Mouse (Mus musculus): ENCODE measurements around the gene Ifitm10.

DNA sequence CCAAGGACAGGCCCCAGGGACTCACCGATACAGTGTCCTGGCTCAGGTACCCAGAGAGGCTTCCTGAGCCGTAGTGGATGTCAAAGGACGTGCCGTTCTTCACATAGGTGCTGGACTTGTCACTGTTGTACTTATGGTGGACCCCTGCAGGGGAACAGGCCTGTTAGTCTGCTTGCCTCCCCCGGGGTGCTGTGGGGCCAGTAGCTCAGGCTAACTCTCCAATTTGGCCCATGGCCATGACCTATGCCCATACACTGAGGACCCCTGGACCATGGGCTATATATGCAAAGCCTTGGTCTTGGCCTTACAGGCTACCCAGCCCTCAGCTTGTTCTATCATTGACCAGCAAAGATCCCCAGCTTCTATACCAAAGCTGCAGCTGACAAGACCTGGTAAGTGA, 9.0 kb upstream of the Ifitm10 start, which contains the start of gene Gm49369:
- TF ChIP-seq CTCF (IDR thresholded peaks at IDR 0.05; ENCODE audit: extremely low read depth, insufficient read length, insufficient replicate concordance, low read depth, low read length) (no peak), POLR2A (IDR thresholded peaks at IDR 0.05; ENCODE audit: low read depth, low read length) (no peak)

Measured in small intestine, adult 2 months (tissue).